Comparison of ENCODE assay signal across 23 mouse cellular contexts in genomic region chr5:43071541-43071940, GRCm38 (mm10).
DNase-seq lines count a peak whose midpoint lies in the region; TF ChIP-seq lines count a peak whose summit lies in the region.
"Had no signal": no experiment of that assay in that cellular context is flagged by ENCODE, and none has a peak within 500 bp of the region (broad histone marks: within the 10 kb centered on the region; RNA-seq: fewer than 3 reads in every experiment).

No protein-coding gene starts in this region.

- no peak overlapping the region for H3K27ac ChIP-seq in heart, embryonic 10.5 days
- no peak overlapping the region for H3K27ac ChIP-seq in ES-Bruce4 (ENCODE audit: insufficient read depth, low read length)
- H3K27ac ChIP-seq: embryonic facial prominence, embryonic 13.5 days; embryonic facial prominence, embryonic 15.5 days; forebrain, embryonic 10.5 days; forebrain, embryonic 12.5 days; forebrain, embryonic 15.5 days had no signal

- TF ChIP-seq CTCF in ES-Bruce4 (IDR thresholded peaks at IDR 0.05; ENCODE audit: low read depth, low read length), result no peak

- no peak for TF ChIP-seq EP300 in ES-Bruce4 (IDR thresholded peaks at IDR 0.05; ENCODE audit: insufficient read depth, low read depth, low read length)

- peak; percentile 73 for DNase-seq in heart, embryonic 10.5 days (ENCODE audit: low spot score)
- DNase-seq in heart, postnatal 25 days (ENCODE audit: low spot score), result no peak
- DNase-seq in R1 (ENCODE audit: low read depth, low spot score), result peak; percentile 12
- DNase-seq in spleen, postnatal 10 days (ENCODE audit: low spot score in 2 of 2), result no peak
- DNase-seq: adrenal gland, postnatal 10 days; adrenal gland, postnatal 25 days; cerebellum, adult 11 months; cerebellum, adult 18-20 months; cerebellum, adult 8-10 months; cerebellum, adult 9-11 months; cerebellum, postnatal 14 days; cerebellum, postnatal 36 days; embryo, embryonic 11 days; forebrain, postnatal 0 days had no signal

- H3K27me3 ChIP-seq in heart, embryonic 10.5 days (ENCODE audit: insufficient read depth, poor library complexity, severe bottlenecking), result no peaks in the 10 kb centered on the region
- no peaks in the 10 kb centered on the region for H3K27me3 ChIP-seq in ES-Bruce4 (ENCODE audit: control insufficient read depth, insufficient read depth, low read length, poor library complexity, severe bottlenecking)
- H3K27me3 ChIP-seq: embryonic facial prominence, embryonic 13.5 days; embryonic facial prominence, embryonic 15.5 days; forebrain, embryonic 12.5 days; forebrain, embryonic 15.5 days; Patski had no signal

- H3K4me3 ChIP-seq in heart, embryonic 10.5 days, result no peak overlapping the region
- no peak overlapping the region; the same call in 1 of the 2 replicates for H3K4me3 ChIP-seq in ES-Bruce4 (ENCODE audit: low read depth, low read length)
- H3K4me3 ChIP-seq: embryonic facial prominence, embryonic 13.5 days; embryonic facial prominence, embryonic 15.5 days; erythroblast, embryonic 14.5 days; forebrain, embryonic 10.5 days; forebrain, embryonic 12.5 days; forebrain, embryonic 15.5 days had no signal

- TF ChIP-seq POLR2A in ES-Bruce4 (IDR thresholded peaks at IDR 0.05; ENCODE audit: insufficient read depth, low read length), result no peak

- intact Hi-C loops in heart, postnatal 25 days (cut with DNase I), result no loop called here

- WGBS in heart, embryonic 10.5 days, result 74% methylated on average over 3 of the region's 3 CpGs

- H3K4me1 ChIP-seq in heart, embryonic 10.5 days, result no peaks in the 10 kb centered on the region
- no peaks in the 10 kb centered on the region for H3K4me1 ChIP-seq in ES-Bruce4 (ENCODE audit: control insufficient read depth, insufficient read depth, low read length)
- H3K4me1 ChIP-seq: embryonic facial prominence, embryonic 13.5 days; embryonic facial prominence, embryonic 15.5 days; forebrain, embryonic 10.5 days; forebrain, embryonic 12.5 days; forebrain, embryonic 15.5 days had no signal

- no peaks in the 10 kb centered on the region for H3K9me3 ChIP-seq in heart, embryonic 10.5 days
- H3K9me3 ChIP-seq in ES-Bruce4 (replicated peaks; ENCODE audit: control insufficient read depth, insufficient read depth, low read length, poor library complexity, severe bottlenecking), result no peaks in the 10 kb centered on the region
- H3K9me3 ChIP-seq: embryonic facial prominence, embryonic 13.5 days; embryonic facial prominence, embryonic 15.5 days; forebrain, embryonic 10.5 days; forebrain, embryonic 12.5 days; forebrain, embryonic 15.5 days; G1E had no signal

- 0 out of 2 replicates have a peak overlapping the region, but pooled peaks have one; percentile 58 for H3K9ac ChIP-seq in ES-Bruce4 (ENCODE audit: low read depth, poor library complexity, severe bottlenecking)
- H3K9ac ChIP-seq: embryonic facial prominence, embryonic 13.5 days; embryonic facial prominence, embryonic 15.5 days; forebrain, embryonic 12.5 days; forebrain, embryonic 15.5 days; forebrain, postnatal 0 days had no signal

- H3K36me3 ChIP-seq in heart, embryonic 10.5 days, result no peaks in the 10 kb centered on the region
- H3K36me3 ChIP-seq in ES-Bruce4 (ENCODE audit: control insufficient read depth, insufficient read depth, low read length, poor library complexity, severe bottlenecking), result no peaks in the 10 kb centered on the region
- H3K36me3 ChIP-seq: embryonic facial prominence, embryonic 13.5 days; embryonic facial prominence, embryonic 15.5 days; forebrain, embryonic 10.5 days; forebrain, embryonic 12.5 days; forebrain, embryonic 15.5 days; G1E had no signal

Comparison
In these comparisons a context has a peak if more than half of its experiments do, and no peak if none do; other contexts are left out.
1. DNase-seq: peak in heart, embryonic 10.5 days (single experiment) and R1 (single experiment); none in heart, postnatal 25 days (single experiment) and spleen, postnatal 10 days (0 of 2).